Mouse (Mus musculus) neural tube, embryonic 14.5 days (tissue): ENCODE measurements around the gene Olfr1434. TPM values are rescaled to one million over a fixed set of nuclear protein-coding genes. Genes with fewer than 3 reads are reported as not detected.
"Not testable (repeated sequence)": the region's sequence is repeated elsewhere in the genome, so short reads cannot be mapped to it uniquely, and the experiment has no call there.

ENCODE experiments used
- ATAC-seq: fragments of 200-750 bp; cut with Nextera tagmentation; 2 replicates; pipeline ENCODE4 v1.8.0; 2017; ENCODE audit warnings: low read depth, mild to moderate bottlenecking, moderate TSS enrichment, moderate library complexity
- H3K27ac ChIP-seq: fragments of 300-500 bp; sonication (generic); 2 replicates; pipeline ENCODE4 v1.5.1; 2014; ENCODE audit warnings: low read depth, mild to moderate bottlenecking, control low read depth, low read length, moderate library complexity, mixed read lengths
- H3K27me3 ChIP-seq: fragments of 300-500 bp; sonication (generic); 2 replicates; pipeline ENCODE4 v1.6.1; 2014; ENCODE audit warnings: low read length; ENCODE audit not compliant: control insufficient read depth, insufficient read depth
- H3K36me3 ChIP-seq: fragments of 300-500 bp; sonication (generic); 2 replicates; pipeline ENCODE4 v1.6.1; 2014; ENCODE audit warnings: low read length, mixed read lengths; ENCODE audit not compliant: control insufficient read depth, insufficient read depth
- H3K4me1 ChIP-seq: fragments of 300-500 bp; sonication (generic); 2 replicates; pipeline ENCODE4 v1.6.1; 2014; ENCODE audit warnings: low read length; ENCODE audit not compliant: control insufficient read depth, insufficient read depth
- H3K4me2 ChIP-seq: fragments of 300-500 bp; sonication (generic); 2 replicates; pipeline ENCODE4 v1.6.1; 2014; ENCODE audit warnings: mild to moderate bottlenecking, low read depth, low read length, control low read depth
- H3K4me3 ChIP-seq: fragments of 300-500 bp; sonication (generic); 2 replicates; pipeline ENCODE4 v1.5.1; 2014; ENCODE audit warnings: low read depth, low read length, control low read depth, mixed read lengths
- H3K9ac ChIP-seq: fragments of 300-500 bp; sonication (generic); replicated peaks from 2 replicates; pipeline ENCODE4 v1.6.1; 2014; ENCODE audit warnings: low read depth, mild to moderate bottlenecking, control low read depth, low read length, mixed read lengths
- H3K9me3 ChIP-seq: fragments of 300-500 bp; sonication (generic); 2 replicates; pipeline ENCODE4 v1.6.1; 2016; ENCODE audit warnings: low read length; ENCODE audit not compliant: control insufficient read depth
- WGBS: fragments of 180-500 bp; shearing (Covaris S2); extraction: QIAGEN DNeasy Blood & Tissue Kit; methylation state at CpG from one replicate; pipeline ENCODE4 v1.1.7; 2014; 5-methylcytosine and 5-hydroxymethylcytosine counted together
- polyA plus RNA-seq: library from polyadenylated mRNA; unstranded; fragments of >200 nt; fragmentation: Nextera tagmentation; extraction: Ambion mirVana; gene quantifications from 2 replicates; pipeline ENCODE4 v1.2.1, GENCODE M21; 2014

Olfr1434 gene
- not detected in 2 replicates for polyA plus RNA-seq

DNA sequence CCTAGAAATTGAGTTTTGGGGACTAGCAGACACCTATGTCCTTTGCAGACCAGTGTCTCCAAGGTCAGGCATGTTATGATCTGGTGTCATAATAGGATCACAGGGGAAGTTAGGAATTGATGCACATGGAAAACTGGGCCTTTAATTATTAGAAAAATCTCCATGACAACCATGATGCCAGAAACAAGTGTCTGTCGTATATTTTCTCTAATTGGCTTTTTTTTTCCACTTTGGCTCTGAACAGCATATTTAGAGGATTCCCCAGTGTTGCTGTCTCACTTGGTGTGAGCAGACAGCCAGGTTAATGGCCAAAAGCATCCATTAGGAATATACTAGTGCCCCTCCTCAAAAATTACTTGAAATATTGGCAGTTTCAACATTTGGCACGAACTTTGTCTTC is at the start of gene Olfr1434:
Olfr1434 (plus strand) TSS at position 301 of the 400 bp plus-strand sequence.
- no peak for ATAC-seq
- H3K27me3 ChIP-seq = no peaks in the 10 kb centered on the region
- no peaks in the 10 kb centered on the region for H3K4me1 ChIP-seq
- no peaks in the 10 kb centered on the region for H3K36me3 ChIP-seq
- WGBS = 82% methylated on average over 2 of the region's 2 CpGs
- H3K27ac ChIP-seq = no peak within 1 kb of the TSS
- H3K9ac ChIP-seq = no peak within 1 kb of the TSS
- no peak within 1 kb of the TSS for H3K4me2 ChIP-seq
- no peak within 1 kb of the TSS for H3K4me3 ChIP-seq
- no peaks in the 10 kb centered on the region for H3K9me3 ChIP-seq

GRCm38 (mm10) chr19:12232496-12232895 is 47.2 kb upstream of the Olfr1434 start, which contains the start of gene Olfr1432:
Gene Olfr1432, minus strand, starts transcription at chr19:12232596.
- H3K4me2 ChIP-seq, H3K36me3 ChIP-seq, H3K27ac ChIP-seq, H3K9ac ChIP-seq, H3K4me1 ChIP-seq, H3K9me3 ChIP-seq, H3K4me3 ChIP-seq, H3K27me3 ChIP-seq, ATAC-seq: not testable (repeated sequence)

GRCm38 (mm10) chr19:12241559-12241958 is 38.1 kb upstream of the Olfr1434 start, which contains the start of gene Olfr262:
Gene Olfr262, minus strand, starts transcription at chr19:12241659.
- H3K4me1 ChIP-seq = no peaks in the 10 kb centered on the region
- 87% methylated on average over 1 of the region's 1 CpGs for WGBS
- no peaks in the 10 kb centered on the region for H3K9me3 ChIP-seq
- no peak for ATAC-seq
- no peak within 1 kb of the TSS for H3K9ac ChIP-seq
- no peak within 1 kb of the TSS for H3K4me2 ChIP-seq
- H3K36me3 ChIP-seq = no peaks in the 10 kb centered on the region
- no peak within 1 kb of the TSS for H3K27ac ChIP-seq
- H3K27me3 ChIP-seq = no peaks in the 10 kb centered on the region
- no peak within 1 kb of the TSS for H3K4me3 ChIP-seq

- no peak within 1 kb of the TSS for H3K4me2 ChIP-seq
- H3K4me1 ChIP-seq = no peaks in the 10 kb centered on the region
- H3K36me3 ChIP-seq = no peaks in the 10 kb centered on the region
- H3K27me3 ChIP-seq = no peaks in the 10 kb centered on the region
- no peak within 1 kb of the TSS for H3K9ac ChIP-seq
- WGBS = 65% methylated on average over 1 of the region's 1 CpGs
- no peak for ATAC-seq
- no peaks in the 10 kb centered on the region for H3K9me3 ChIP-seq
- no peak within 1 kb of the TSS for H3K27ac ChIP-seq
- no peak within 1 kb of the TSS for H3K4me3 ChIP-seq
Measured at GRCm38 (mm10) chr19:12260732-12261131, 18.9 kb upstream of the Olfr1434 start, which contains the start of gene Olfr235. Gene Olfr235, plus strand, starts transcription at chr19:12261032.

GRCm38 (mm10) chr19:12292979-12293378 is 13.3 kb downstream of the Olfr1434 start:
- no peak for ATAC-seq

DNA sequence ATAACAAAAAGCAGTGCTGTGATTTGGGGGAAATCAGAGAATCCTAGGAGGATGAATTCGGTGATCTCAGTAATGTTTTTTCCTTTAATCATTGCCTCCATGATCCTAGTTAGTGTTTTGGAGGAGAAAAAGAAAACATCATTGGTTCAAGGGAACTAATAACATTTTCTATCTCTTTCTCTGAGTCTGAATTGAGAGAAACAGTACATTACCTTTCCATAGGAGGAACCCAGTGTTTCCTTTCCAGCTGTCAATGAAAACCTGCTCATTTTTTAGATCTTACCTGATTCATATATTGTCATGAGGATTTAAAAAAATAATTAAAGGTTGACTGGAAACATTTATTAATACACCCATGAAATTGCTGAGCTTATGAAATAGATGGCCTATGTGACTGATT is 19.4 kb downstream of the Olfr1434 start, which contains the start of gene Olfr1436:
Olfr1436 (minus strand) TSS at position 101 of the 400 bp plus-strand sequence.
- not testable (repeated sequence) for H3K4me3 ChIP-seq, H3K36me3 ChIP-seq, ATAC-seq, H3K4me2 ChIP-seq, H3K9ac ChIP-seq, H3K27ac ChIP-seq, H3K27me3 ChIP-seq, H3K9me3 ChIP-seq, H3K4me1 ChIP-seq
- WGBS = 74% methylated on average over 1 of the region's 1 CpGs

More at GRCm38 (mm10) chr19:12292979-12293378, 13.3 kb downstream of the Olfr1434 start:
- H3K9ac ChIP-seq = no peak overlapping the region
- no peaks in the 10 kb centered on the region for H3K36me3 ChIP-seq
- H3K4me1 ChIP-seq = no peaks in the 10 kb centered on the region
- no peak overlapping the region for H3K4me2 ChIP-seq
- H3K27ac ChIP-seq = no peak overlapping the region
- no peaks in the 10 kb centered on the region for H3K9me3 ChIP-seq
- H3K27me3 ChIP-seq = no peaks in the 10 kb centered on the region
- H3K4me3 ChIP-seq = no peak overlapping the region

- Histone ChIP-seq H3K9ac (no peak within 1 kb of the TSS), H3K4me2 (no peak within 1 kb of the TSS), H3K4me3 (no peak within 1 kb of the TSS), H3K27me3 (no peaks in the 10 kb centered on the region), H3K9me3 (no peaks in the 10 kb centered on the region), H3K36me3 (no peaks in the 10 kb centered on the region), H3K4me1 (no peaks in the 10 kb centered on the region), H3K27ac (no peak within 1 kb of the TSS)
- no peak for ATAC-seq
- WGBS = 63% methylated on average over 2 of the region's 2 CpGs
Measured at GRCm38 (mm10) chr19:12325001-12325400, 45.3 kb downstream of the Olfr1434 start, which contains the start of gene Olfr1437. Gene Olfr1437, minus strand, starts transcription at chr19:12325101.

Other genes starting within 250 kb of the Olfr1434 start
- gene Olfr1423, start 238.5 kb upstream of the Olfr1434 start, polyA plus RNA-seq = not detected in 2 replicates
- gene Olfr1424, start 217.2 kb upstream of the Olfr1434 start, polyA plus RNA-seq = not detected in 2 replicates
- gene Olfr1425, start 202.1 kb upstream of the Olfr1434 start, polyA plus RNA-seq = not detected in 2 replicates
- gene Olfr1426, start 187.8 kb upstream of the Olfr1434 start, polyA plus RNA-seq = not detected in 2 replicates
- gene Olfr1427, start 176.5 kb upstream of the Olfr1434 start, polyA plus RNA-seq = not detected in 2 replicates
- gene Olfr1428, start 164.0 kb upstream of the Olfr1434 start, polyA plus RNA-seq = not detected in 2 replicates
- gene Olfr76, start 156.7 kb upstream of the Olfr1434 start, polyA plus RNA-seq = not detected in 2 replicates
- gene Olfr1555-ps1, start 109.7 kb upstream of the Olfr1434 start, polyA plus RNA-seq = not detected in 2 replicates
- gene Olfr1431, start 79.2 kb upstream of the Olfr1434 start, polyA plus RNA-seq = not detected in 2 replicates
- gene Olfr1432, start 47.3 kb upstream of the Olfr1434 start, polyA plus RNA-seq = not detected in 2 replicates
- not detected in 2 replicates for gene Olfr262, start 38.2 kb upstream of the Olfr1434 start, polyA plus RNA-seq
- gene Olfr235, start 18.8 kb upstream of the Olfr1434 start, polyA plus RNA-seq = not detected in 2 replicates
- gene Olfr1436, start 19.3 kb downstream of the Olfr1434 start, polyA plus RNA-seq = not detected in 2 replicates
- gene Olfr1437, start 45.2 kb downstream of the Olfr1434 start, polyA plus RNA-seq = not detected in 2 replicates
- gene Olfr1438-ps1, start 56.1 kb downstream of the Olfr1434 start, polyA plus RNA-seq = not detected in 2 replicates
- gene Olfr1440, start 107.4 kb downstream of the Olfr1434 start, polyA plus RNA-seq = not detected in 2 replicates
- gene Olfr1441, start 137.6 kb downstream of the Olfr1434 start, polyA plus RNA-seq = not detected in 2 replicates
- not detected in 2 replicates for gene Pfpl, start 148.1 kb downstream of the Olfr1434 start, polyA plus RNA-seq
- 1.3 and 1.5 TPM in 2 replicates for gene Mpeg1, start 180.9 kb downstream of the Olfr1434 start, polyA plus RNA-seq
- gene Dtx4, start 221.6 kb downstream of the Olfr1434 start, polyA plus RNA-seq = 37.7 and 47.6 TPM in 2 replicates